Mouse (Mus musculus) left cerebral cortex, adult 9 months (tissue): Measurements from ENCODE around the gene Sytl2.

Experiments used
- DNase-seq, 2 experiments: peaks; one replicate each; pipeline ENCODE4 v3.0.0; 2022; ENCODE audit warnings: low spot score in 2 of 2

Sytl2 gene

DNA sequence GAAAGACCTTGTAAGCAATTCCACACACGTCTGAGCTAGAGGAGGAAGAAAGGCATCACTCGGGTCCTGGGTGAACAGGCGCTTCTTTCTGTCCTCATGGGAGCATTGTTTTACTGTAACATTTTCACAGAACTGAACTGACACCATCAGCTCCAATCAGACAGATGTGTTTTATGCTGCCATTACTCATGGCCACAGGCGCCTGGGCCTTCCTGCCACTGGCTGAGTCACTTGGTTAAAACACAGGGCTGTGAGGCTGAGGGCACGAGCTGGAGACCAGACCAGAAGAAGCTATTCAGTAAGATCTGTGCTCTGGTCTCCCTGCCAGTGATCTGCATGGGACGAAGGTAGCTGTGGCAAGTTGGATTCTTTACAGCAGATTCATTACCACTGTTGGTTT, 6.0 kb downstream of the Sytl2 start:
- peak; percentile 15 to 19 for DNase-seq

DNA sequence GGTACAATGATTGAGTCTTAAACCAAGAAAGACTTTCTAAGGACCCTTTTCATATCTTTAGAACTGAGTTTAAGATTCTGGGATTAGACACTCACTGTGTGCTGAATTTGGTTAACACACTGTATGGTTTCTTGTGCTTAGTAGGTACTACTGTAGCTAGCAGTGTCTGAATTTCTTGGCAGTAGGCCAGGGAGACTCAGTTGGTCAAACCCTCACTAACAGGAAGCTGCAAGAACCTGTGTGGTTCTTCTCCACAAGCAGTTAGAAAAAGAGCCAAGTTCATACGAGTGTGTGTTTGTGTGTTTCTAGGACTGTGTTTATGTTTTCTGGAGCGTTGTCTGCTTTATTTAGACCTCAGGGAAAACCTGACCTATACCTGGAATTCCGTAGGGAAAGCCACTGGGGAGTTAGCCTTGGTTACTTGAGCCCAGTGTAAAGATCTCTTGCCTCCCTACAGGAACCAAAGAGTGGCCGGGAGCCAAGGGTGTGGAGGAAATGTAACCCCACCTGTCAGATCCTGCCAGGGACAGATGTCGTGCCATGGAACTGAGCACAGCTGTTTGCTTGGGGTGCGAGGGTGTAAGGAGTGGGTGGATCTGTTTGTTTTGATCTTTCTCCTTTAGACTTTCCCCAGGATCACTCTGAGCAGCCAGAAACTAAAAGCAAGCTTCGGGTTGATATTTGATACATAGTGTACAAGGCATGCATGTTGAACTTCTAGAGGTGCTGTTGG, 10.3 kb downstream of the Sytl2 start:
- DNase-seq, result no peak

DNA sequence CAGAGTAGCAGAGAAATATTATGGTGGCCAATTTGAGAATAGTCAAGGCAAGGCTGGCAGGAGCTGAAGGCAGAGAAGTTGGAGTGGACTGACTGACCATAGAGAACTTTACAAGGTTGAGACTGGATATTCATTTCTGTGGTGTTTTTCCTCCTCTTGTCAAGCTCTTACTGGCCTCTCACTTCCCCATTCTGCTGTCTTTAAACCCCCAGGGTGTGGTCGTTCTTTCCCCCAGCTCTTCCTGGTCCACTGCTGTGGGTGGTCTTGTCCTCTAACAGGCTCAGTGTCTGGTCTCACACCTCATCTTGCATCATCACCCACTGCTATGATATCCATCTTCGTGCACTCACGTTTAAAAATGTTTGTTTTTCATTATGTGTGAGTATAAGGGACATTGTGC, 11.4 kb downstream of the Sytl2 start:
- no peak for DNase-seq

DNA sequence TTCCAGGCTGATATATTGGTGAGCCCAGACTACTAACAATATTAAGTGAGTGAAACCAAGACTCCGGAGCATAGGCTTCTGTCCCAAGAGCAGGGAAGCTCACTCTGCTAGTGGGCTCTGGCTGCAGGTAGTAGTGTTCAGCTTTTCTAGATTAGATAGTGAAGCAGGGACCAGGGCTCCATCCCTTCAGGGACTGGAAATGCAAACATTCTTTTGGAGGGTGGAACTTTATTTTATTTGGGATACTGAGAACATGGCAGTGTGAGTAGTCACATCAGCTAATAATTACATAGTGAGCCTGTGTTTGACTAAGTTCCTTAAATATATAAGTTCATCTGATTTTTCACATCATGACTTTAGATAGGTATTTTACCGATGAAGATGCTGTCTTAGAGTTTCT, 14.8 kb downstream of the Sytl2 start:
- DNase-seq, result no peak

DNA sequence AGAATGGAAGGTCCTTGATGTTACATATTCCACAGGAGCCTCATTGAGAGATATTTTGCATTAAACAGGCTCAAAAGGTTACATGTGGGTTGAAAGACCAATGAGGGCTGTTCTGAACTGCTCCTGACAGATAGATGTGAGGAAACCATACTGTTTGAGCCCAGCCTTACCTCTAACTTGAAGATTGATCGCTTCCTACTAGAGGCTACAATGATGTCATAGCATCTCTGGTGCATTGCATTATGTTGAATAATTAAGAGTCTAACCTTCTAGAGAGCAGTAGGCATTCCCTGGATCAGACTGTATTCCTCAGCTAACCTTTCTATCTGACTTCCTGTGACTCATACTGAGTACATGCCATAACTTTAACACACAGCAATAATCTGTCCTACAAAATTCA, 17.4 kb downstream of the Sytl2 start:
- no peak for DNase-seq

DNA sequence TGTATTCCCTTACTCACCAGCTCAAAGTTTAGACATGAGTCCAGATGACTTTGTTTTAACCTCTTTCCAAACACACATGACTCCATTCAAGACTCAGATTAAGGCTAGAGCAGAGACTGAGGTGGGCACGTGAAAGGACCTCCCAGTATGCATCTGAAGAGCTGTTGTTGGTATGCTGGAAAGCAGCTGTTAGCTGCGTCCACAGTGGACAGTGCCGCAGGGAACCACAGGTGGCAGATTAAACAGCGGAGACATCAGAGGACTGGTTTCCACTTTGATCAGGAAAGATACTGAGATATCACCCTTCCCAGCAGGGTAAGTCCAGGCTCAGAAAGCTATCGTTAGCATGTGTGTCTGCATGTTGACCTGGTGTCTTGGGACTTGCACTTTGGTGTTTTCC, 18.1 kb downstream of the Sytl2 start:
- no peak for DNase-seq

DNA sequence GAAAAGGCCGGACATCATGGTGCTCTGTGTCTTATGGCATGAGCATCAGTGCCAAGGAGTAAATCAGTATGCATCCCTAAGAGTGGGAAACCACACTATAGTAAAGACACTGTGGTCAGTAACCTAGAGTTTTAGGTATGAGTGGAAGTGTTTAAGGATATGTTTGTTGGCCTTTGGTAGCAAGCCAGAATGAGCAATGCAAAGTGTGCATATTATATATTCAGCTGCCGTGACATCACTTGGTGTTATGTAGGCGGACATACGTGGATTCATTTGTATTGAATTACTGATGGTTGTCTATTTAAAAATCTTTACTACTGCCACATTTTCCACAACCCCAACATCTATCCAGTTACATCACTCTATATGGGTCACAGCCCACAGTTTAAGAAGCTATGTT, 23.1 kb downstream of the Sytl2 start:
- no peak for DNase-seq

DNA sequence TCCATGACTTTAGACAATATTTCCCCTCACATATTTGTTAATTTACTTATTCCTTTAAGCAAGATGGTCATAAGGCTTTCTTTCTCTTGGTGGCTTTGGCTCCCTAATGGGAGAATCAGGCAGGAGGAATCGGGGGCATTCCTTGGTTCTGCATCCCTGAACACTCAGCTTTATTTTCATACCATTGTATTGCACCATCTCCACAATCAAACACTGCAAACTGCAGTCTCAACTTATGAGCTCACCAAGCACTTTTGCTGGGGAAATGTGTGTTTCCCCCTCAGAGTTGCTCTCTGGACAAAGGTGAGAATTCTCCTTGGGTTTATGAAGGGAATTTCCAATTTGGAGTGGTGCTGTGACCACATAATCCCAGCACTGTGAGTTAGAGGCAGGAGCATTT, 28.1 kb downstream of the Sytl2 start:
- no peak for DNase-seq

DNA sequence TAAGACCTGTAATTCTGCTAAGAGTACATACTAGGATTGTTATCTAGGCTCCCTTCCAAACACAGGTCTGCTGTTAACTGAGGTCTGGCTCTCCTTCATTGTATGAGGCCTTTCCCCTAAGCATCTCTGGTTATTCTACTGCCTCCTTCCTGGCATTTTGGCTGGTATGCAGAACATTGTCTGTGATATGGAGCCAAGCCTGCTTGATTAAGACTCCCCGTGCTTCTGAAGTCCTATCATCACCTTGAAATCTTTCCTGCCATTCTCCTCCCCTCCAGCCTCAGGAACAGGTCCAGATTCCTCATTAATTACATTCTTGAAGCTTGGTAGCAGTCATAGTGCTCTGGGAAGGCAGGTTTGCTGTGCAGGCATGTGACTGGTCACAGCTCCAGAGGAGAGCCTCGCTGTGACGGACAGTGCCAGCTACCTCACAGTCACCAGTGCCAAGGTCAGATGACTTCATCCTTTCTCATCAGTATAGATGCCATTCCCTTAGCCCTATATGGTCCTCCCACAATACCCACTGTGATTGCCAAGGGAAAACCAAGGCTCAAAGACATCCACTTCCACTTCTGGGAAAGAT, 30.5 kb downstream of the Sytl2 start:
- DNase-seq, result no peak

DNA sequence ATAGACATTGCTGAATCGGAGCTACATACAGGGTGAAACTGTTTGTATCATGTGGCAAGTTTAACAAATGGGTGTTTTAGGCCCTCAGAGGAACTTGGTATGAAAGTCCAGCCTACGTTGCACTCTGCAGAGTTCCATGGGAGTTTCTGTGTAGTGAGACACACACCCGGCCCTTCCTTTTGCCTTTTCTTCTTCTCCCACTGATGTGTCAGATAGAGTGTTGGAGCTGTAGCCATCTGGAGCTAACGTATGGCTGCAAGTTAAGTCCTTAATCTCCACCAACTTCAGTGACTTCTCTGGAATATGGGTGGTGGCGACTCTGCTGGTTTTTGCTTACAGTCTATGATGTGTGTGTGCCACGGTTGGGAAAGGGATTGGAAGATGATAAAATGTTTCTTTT, 32.3 kb downstream of the Sytl2 start:
- no peak for DNase-seq

DNA sequence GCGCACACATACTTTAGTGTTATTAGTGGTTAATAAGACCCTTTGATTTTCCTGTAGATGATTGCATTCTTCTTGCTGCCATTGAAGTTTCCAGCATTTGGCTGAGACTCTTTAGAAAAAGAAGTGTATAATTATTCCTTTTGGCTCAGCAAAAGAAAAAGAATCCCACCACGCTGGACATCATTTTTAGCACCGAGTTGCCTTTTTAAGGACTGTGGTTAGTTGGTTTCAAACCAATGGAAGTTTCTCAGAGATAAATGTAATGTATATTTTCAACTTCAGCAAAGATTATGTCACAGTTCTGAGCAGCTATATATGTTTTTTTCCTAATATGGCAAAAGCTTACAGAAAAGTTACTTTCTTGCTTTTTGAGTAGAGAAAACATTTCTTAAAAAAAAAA, 32.8 kb downstream of the Sytl2 start:
- no peak for DNase-seq

DNA sequence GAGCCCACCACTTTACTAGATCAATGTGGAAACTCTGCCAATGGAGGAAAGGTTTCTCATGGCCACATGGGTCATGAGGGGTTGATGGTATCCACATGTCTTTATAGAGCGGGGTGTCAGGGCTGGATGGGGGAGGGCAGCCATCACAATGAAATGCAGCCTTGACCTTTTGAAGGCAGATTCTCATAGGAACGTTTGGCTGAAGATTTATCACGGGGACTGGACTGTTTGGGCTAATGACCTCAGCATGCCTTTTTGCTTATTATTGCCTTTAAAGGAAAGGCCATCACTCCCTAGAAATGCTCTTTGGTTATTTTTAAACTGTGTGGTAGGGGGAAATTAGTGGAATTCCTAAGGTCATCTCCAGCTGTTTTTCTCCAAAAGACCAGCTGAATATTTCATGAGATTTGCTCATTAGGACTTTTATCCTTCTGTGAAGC, 33.7 kb downstream of the Sytl2 start:
- DNase-seq, result no peak

DNA sequence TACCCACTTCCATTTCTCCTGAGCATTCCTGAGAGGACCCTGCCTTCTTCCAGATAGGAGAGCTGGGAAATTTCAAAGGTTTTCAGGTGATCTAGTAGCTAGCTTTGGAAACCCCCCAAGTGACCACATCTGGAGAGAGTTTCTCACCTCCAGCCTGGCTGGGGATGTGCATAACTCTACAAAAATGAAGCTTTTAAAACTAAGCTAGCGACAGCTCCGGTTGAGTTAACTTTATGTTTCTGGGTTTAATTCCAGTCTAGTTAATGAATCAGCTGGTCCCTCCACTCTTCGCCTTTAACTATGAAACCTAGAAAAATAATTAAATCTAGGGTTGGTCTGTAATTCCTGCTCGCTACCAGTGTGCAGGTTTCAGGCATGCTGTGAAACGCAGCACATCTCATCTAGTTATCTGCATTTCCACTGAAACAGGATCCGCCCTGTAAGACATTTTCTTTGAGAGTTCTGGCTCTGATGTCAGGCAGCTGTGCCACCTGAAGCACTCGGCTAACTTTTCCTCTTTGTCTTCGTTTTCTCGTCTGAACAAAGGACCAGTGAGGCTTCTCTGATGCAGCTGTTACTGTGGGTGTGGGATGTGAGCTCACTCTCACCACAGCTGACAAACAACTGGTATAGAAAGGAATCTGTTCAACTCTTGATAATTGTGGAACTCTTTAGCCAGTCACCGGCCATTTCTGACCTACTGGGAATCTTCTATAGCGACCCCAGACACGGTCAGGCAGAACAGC, 39.3 kb downstream of the Sytl2 start:
- DNase-seq, result no peak

DNA sequence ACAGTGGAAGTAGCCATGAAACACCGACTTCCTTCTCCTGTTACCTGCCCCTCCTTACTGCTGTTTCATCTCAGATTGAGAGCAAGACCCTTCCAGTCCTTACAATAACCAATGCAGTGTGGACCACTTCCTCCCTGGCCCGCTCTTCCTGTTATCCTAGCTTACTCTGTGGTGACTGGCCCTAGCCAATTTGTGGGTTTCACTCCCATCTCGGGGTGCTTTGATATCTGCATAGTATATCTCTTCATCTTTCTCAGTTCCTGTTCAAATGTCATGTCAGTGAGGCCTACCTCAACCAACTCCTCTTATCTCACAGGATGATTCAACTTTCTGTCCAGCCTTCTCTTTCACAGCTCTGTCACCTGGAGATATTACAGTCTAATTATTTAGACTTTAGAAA, 42.9 kb downstream of the Sytl2 start:
- DNase-seq, result no peak

DNA sequence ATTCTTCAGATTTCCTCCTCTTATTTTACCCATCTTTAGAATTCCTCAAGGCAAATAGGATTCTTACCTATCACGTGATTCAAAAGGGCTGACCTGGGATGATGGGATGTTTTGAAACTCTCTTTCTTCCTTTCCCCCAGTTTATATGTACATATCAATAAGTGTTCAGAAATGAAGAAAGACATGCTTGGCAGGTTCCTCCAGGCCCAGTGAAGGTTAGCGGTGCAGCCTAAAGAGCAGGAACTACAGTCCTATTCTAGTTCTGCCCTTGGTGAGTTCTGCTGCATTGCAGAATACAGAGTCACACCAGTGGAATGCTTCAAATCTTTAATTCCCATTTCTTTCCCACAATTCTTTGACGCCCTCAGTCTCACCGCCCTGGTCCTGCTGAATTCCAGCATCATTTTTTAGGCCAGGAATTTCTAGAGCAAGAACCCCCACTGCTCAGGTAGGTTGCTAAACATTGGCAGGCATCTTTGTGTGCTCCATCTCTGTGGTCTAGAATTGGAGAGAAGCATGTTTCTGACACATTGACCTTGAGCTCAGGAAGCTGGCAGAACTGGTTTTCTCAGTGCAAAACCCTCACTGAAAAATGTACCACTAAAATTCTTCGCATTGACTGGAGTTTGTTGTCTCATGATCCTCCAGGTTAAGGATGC, 45.9 kb downstream of the Sytl2 start:
- no peak for DNase-seq

DNA sequence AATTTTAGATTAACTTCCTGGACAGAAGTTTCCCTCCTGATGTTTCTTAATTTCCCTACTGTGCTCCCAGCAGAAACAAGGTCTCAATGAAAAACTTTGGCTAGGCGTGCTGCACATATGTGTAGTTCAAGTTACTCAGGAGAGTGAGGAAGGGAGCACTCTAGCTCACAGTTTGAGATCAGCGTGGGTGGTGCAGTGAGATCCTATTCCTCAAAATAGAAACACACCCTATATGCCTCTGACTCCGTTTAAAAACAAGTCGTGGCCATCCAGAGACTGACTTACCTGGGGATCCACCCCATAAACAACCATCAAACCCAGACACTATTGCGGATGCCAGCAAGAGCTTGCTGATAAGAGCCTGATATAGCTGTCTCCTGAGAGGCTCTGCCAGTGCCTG, 47.0 kb downstream of the Sytl2 start:
- peak; percentile 57 to 73 for DNase-seq

DNA sequence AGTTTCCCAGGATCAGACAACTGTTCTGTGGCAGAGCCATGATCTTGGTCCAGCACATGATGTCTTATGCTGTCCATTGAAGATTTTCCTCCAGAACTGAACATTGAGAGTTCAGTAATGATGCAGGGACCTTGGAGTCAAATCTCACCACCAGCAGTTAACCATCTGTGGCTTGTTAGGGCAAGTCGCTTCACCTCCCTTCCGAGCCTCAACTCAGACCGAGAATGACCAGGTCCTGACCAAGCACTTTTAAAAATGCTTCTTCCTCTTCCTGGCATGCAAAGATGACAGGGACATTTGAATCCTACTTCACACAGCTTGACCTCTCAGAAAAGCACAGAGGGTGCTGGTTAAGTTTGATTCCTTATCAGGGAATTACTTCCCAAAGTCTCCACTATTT, 50.1 kb downstream of the Sytl2 start:
- DNase-seq, result no peak

DNA sequence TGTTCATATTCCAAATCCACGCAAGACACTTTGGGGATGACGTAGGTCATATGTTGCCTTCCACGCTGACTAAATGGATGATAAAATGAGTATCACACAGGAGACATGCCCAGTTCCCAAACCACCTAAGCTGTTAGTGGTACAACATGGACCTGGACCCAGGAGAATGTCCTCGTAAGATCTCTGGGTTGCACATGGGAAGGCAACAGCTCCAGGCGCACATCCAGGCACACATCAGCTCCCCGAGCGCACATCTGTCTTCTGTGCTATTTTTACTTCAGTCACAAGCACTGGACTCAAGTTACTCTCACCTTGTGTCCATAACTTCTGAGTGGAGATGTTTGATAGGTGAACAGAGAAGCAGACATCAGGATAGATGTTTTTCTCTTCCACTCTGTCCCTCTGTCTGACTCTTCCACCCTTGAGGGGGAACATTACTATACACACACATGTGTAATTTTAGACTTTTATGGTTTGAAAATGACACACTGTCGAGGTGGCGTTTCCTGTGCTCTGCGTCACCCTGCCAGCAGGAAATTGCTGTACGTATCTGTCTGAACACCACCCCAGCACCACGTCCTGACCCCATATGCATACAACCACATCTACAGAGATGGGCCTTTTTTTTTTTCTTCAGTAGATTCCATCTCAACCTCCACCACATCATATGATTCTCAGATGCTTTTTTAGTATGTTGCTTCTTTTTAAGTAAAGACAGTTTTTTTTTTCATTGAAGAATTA, 51.6 kb downstream of the Sytl2 start:
- no peak for DNase-seq

DNA sequence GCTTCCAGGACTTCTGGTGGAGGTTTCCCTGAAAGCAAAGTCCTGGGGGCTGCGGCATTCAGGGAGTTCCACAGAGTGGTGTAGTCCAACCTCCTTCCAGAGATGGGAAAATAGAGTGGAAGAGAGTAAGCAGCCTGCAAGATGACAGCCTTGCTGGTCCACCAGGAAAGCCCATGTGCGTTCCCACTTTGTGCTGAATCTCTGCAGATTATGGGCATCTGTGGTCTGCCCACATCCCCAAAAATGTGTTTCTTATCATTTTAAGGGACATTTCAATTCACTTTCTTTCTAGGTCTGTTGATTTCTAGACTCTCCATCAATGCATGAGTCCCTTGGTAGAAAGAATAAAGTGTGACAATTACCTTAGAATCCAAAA, 52.2 kb downstream of the Sytl2 start:
- no peak for DNase-seq

DNA sequence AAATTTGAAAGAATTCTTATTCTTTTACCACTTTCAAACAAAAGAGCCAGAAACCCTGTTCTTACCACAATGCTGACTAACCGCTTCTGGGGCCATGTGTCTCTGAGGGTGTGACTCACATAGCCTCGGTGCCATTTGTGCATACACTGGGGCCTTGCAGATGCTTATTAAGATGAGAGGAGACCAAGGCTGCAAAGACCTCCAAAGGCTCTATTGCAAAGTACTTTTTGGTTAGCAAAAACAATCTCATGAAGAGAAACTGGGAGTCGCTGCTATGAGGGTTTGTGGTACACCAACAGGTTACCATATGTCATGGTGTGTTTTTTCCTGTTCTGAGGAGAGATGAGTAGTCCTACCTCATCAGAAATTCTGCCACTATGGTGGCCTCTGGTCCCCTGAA, 53.4 kb downstream of the Sytl2 start:
- no peak for DNase-seq

DNA sequence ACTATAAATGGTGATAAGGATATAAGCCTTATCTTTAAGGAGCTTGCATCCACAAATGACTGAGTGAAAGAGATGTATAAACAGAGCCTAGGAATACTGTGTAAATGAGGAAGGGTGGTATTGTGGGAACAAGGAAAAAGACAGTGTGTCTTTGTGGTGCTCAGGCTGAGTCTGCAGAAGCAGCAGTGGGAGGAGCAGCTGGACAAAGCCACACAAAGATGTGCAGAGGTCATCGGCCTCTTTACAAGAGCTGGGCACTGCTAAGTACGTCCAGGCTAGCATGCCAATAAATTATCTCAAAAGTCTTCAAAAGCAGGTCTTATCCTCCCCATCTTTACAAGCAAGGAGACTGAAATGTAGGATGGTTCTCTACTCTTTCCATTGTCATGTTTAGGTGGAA, 53.9 kb downstream of the Sytl2 start:
- DNase-seq, result no peak

DNA sequence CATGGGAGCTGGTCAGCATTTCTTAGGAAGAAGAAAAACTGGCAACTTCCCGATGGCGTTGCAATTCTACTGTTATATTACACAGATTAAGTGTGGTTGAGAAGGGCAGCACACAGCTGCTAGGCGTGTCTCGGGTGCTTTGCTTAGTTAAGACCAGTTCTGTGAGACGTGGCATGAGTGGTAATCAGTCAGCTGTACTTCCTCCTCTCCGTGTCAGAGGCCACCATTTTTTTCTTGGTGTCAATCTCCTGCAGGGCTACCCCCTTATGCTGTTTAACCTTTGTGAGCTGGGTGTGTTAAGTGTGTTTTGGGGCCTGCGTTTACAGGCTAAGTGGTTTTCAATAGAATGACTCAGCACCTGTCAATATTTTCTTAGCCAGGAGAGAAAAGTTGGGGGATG, 60.7 kb downstream of the Sytl2 start:
- no peak for DNase-seq
